Mouse (Mus musculus): ENCODE data around the gene Cnn2.
A peak's percentile ranks its signal among the peaks of the same experiment; 100 is the strongest.

Gene Cnn2

GRCm38 (mm10) chr10:79991099-79991498 lies 2.7 kb downstream of the Cnn2 start:
- DNase-seq (ENCODE audit: extremely low spot score): no peak

GRCm38 (mm10) chr10:79991548-79991947 lies 3.2 kb downstream of the Cnn2 start:
- DNase-seq (ENCODE audit: extremely low spot score): no peak

GRCm38 (mm10) chr10:79994397-79995115 lies 6.2 kb downstream of the Cnn2 start:
- no peak for DNase-seq (ENCODE audit: extremely low spot score)

GRCm38 (mm10) chr10:79995636-79996035 lies 7.3 kb downstream of the Cnn2 start:
- DNase-seq (ENCODE audit: extremely low spot score): no peak

GRCm38 (mm10) chr10:79996272-79997033 lies 8.1 kb downstream of the Cnn2 start, which contains the start of gene Abca7:
Gene Abca7, plus strand, starts transcription at chr10:79996494.
- DNase-seq (ENCODE audit: extremely low spot score): peak; percentile 96

- peak; percentile 92 for DNase-seq (ENCODE audit: extremely low spot score)
Observed at GRCm38 (mm10) chr10:79997034-79997760, 8.8 kb downstream of the Cnn2 start.

GRCm38 (mm10) chr10:79997819-79998218 lies 9.4 kb downstream of the Cnn2 start:
- no peak for DNase-seq (ENCODE audit: extremely low spot score)

- DNase-seq (ENCODE audit: extremely low spot score): no peak
Observed at GRCm38 (mm10) chr10:80001945-80002344, 13.6 kb downstream of the Cnn2 start.

- no peak for DNase-seq (ENCODE audit: extremely low spot score)
Observed at GRCm38 (mm10) chr10:80002829-80003228, 14.4 kb downstream of the Cnn2 start.

- DNase-seq (ENCODE audit: extremely low spot score): no peak
Observed at GRCm38 (mm10) chr10:80003374-80004232, 15.2 kb downstream of the Cnn2 start.

- no peak for DNase-seq (ENCODE audit: extremely low spot score)
Observed at GRCm38 (mm10) chr10:80004233-80004705, 15.9 kb downstream of the Cnn2 start.

- no peak for DNase-seq (ENCODE audit: extremely low spot score)
Observed at GRCm38 (mm10) chr10:80011740-80012139, 23.4 kb downstream of the Cnn2 start.

GRCm38 (mm10) chr10:80013609-80014008 lies 25.2 kb downstream of the Cnn2 start:
- no peak for DNase-seq (ENCODE audit: extremely low spot score)

GRCm38 (mm10) chr10:80014484-80015290 lies 26.3 kb downstream of the Cnn2 start:
- DNase-seq (ENCODE audit: extremely low spot score): no peak

GRCm38 (mm10) chr10:80015583-80015982 lies 27.2 kb downstream of the Cnn2 start:
- DNase-seq (ENCODE audit: extremely low spot score): no peak

- no peak for DNase-seq (ENCODE audit: extremely low spot score)
Observed at GRCm38 (mm10) chr10:80016511-80016910, 28.1 kb downstream of the Cnn2 start, which contains the start of gene Arhgap45. Gene Arhgap45, plus strand, starts transcription at chr10:80016653.

GRCm38 (mm10) chr10:80016931-80017330 lies 28.5 kb downstream of the Cnn2 start:
- DNase-seq (ENCODE audit: extremely low spot score): no peak

- DNase-seq (ENCODE audit: extremely low spot score): no peak
Observed at GRCm38 (mm10) chr10:80017361-80017760, 29.0 kb downstream of the Cnn2 start.

- no peak for DNase-seq (ENCODE audit: extremely low spot score)
Observed at GRCm38 (mm10) chr10:80017771-80018170, 29.4 kb downstream of the Cnn2 start.

GRCm38 (mm10) chr10:80018739-80019297 lies 30.4 kb downstream of the Cnn2 start:
- peak; percentile 61 for DNase-seq (ENCODE audit: extremely low spot score)
